9 mouse cellular contexts compared by ENCODE assay signal in genomic region chr16:4727526-4727925, GRCm38 (mm10). TPM values are rescaled to one million over a fixed set of nuclear protein-coding genes. Genes with fewer than 3 reads are reported as not detected.
A peak's percentile ranks its signal among the peaks of the same experiment; 100 is the strongest.
DNase-seq lines count a peak whose midpoint lies in the region; ATAC-seq and TF ChIP-seq lines count a peak whose summit lies in the region.
"Had no signal": no experiment of that assay in that cellular context is flagged by ENCODE, and none has a peak within 500 bp of the region (broad histone marks: within the 10 kb centered on the region; RNA-seq: fewer than 3 reads in every experiment).

No protein-coding gene starts in this region.

- H3K9me3 ChIP-seq in midbrain, embryonic 10.5 days (replicated peaks): no peaks in the 10 kb centered on the region
- no peaks in the 10 kb centered on the region for H3K9me3 ChIP-seq in midbrain, embryonic 16.5 days (replicated peaks; ENCODE audit: control insufficient read depth, low read length, poor library complexity, severe bottlenecking)
- no peaks in the 10 kb centered on the region for H3K9me3 ChIP-seq in intestine, embryonic 15.5 days
- no peaks in the 10 kb centered on the region for H3K9me3 ChIP-seq in neural tube, embryonic 13.5 days

- H3K36me3 ChIP-seq in heart, adult 2 months (ENCODE audit: control insufficient read depth, insufficient read depth, low read length): peaks cover 26% of the 10 kb centered on the region
- H3K36me3 ChIP-seq in midbrain, embryonic 10.5 days: peaks cover 6% of the 10 kb centered on the region; the same call in 1 of the 2 replicates
- no peaks in the 10 kb centered on the region for H3K36me3 ChIP-seq in midbrain, embryonic 16.5 days (ENCODE audit: control insufficient read depth, insufficient read depth, low read length)
- H3K36me3 ChIP-seq in intestine, embryonic 15.5 days: no peaks in the 10 kb centered on the region
- H3K36me3 ChIP-seq in neural tube, embryonic 13.5 days: no peaks in the 10 kb centered on the region

- no peak for TF ChIP-seq POLR2A in heart, adult 2 months (IDR thresholded peaks at IDR 0.05; ENCODE audit: insufficient read depth, low read depth, low read length)

- no peak for ATAC-seq in midbrain, embryonic 16.5 days
- no peak for ATAC-seq in intestine, embryonic 15.5 days
- ATAC-seq in neural tube, embryonic 13.5 days (ENCODE audit: low read depth): no peak

- DNase-seq in heart, adult 2 months: peak in 1 of 2 experiments; percentile 6
- DNase-seq in heart, adult 9 months (ENCODE audit: low spot score in 2 of 2): no peak
- no peak for DNase-seq in midbrain, embryonic 10.5 days (ENCODE audit: low spot score)
- DNase-seq in thymus, postnatal 14 days: no peak
- DNase-seq in left cerebral cortex, adult 18-20 months (ENCODE audit: low spot score in 2 of 2): no peak
- DNase-seq: lung, postnatal 4 days had no signal

- H3K27me3 ChIP-seq in heart, adult 2 months (ENCODE audit: control insufficient read depth, insufficient read depth, low read length): no peaks in the 10 kb centered on the region
- 0 out of 2 replicates have a peak, but pooled peaks cover 4% of the 10 kb centered on the region for H3K27me3 ChIP-seq in midbrain, embryonic 10.5 days (ENCODE audit: low read depth, poor library complexity, severe bottlenecking)
- no peaks in the 10 kb centered on the region for H3K27me3 ChIP-seq in midbrain, embryonic 16.5 days (ENCODE audit: control insufficient read depth, insufficient read depth, low read depth, low read length)
- no peaks in the 10 kb centered on the region for H3K27me3 ChIP-seq in intestine, embryonic 15.5 days (replicated peaks)
- H3K27me3 ChIP-seq in neural tube, embryonic 13.5 days: no peaks in the 10 kb centered on the region

- intact Hi-C loops in heart, adult 2 months (cut with DNase I): loop anchor here (2.0 kb wide), 1 partner anchor 61 kb away; no protein-coding TSS in a partner anchor

- H3K4me3 ChIP-seq in heart, adult 2 months: peak overlapping the region; percentile 91
- H3K4me3 ChIP-seq in midbrain, embryonic 10.5 days: peak overlapping the region; percentile 71; the same call in 1 of the 2 replicates
- H3K4me3 ChIP-seq in midbrain, embryonic 16.5 days (ENCODE audit: low read depth, low read length): no peak overlapping the region; the same call in 1 of the 2 replicates
- H3K4me3 ChIP-seq in intestine, embryonic 15.5 days (replicated peaks): no peak overlapping the region
- H3K4me3 ChIP-seq in neural tube, embryonic 13.5 days: peak overlapping the region; percentile 77; the same call in 1 of the 2 replicates

- TF ChIP-seq EP300 in heart, adult 2 months (IDR thresholded peaks at IDR 0.05; ENCODE audit: insufficient read depth, low read depth, low read length): no peak

- H3K79me2 ChIP-seq in heart, adult 2 months (replicated peaks; ENCODE audit: control insufficient read depth, insufficient read depth, low read length): peaks cover 4% of the 10 kb centered on the region; the same call in 1 of the 2 replicates

- no peak for TF ChIP-seq CTCF in heart, adult 2 months (IDR thresholded peaks at IDR 0.05)

- no peak overlapping the region for H3K9ac ChIP-seq in heart, adult 2 months (ENCODE audit: low read depth, low read length)
- no peak overlapping the region for H3K9ac ChIP-seq in midbrain, embryonic 16.5 days (ENCODE audit: low read depth, low read length)
- no peak overlapping the region for H3K9ac ChIP-seq in intestine, embryonic 15.5 days
- H3K9ac ChIP-seq in neural tube, embryonic 13.5 days: no peak overlapping the region

- peak overlapping the region; percentile 98 for H3K27ac ChIP-seq in heart, adult 2 months
- no peak overlapping the region for H3K27ac ChIP-seq in midbrain, embryonic 10.5 days (replicated peaks)
- no peak overlapping the region for H3K27ac ChIP-seq in midbrain, embryonic 16.5 days (ENCODE audit: low read length)
- no peak overlapping the region for H3K27ac ChIP-seq in intestine, embryonic 15.5 days
- no peak overlapping the region for H3K27ac ChIP-seq in neural tube, embryonic 13.5 days (replicated peaks)

- H3K4me1 ChIP-seq in heart, adult 2 months (ENCODE audit: control insufficient read depth, insufficient read depth, low read length): peaks cover 10% of the 10 kb centered on the region
- peaks cover 22% of the 10 kb centered on the region for H3K4me1 ChIP-seq in midbrain, embryonic 10.5 days
- peaks cover 13% of the 10 kb centered on the region for H3K4me1 ChIP-seq in midbrain, embryonic 16.5 days (ENCODE audit: control insufficient read depth, insufficient read depth, low read length)
- H3K4me1 ChIP-seq in intestine, embryonic 15.5 days (replicated peaks): peaks cover 5% of the 10 kb centered on the region; the same call in 1 of the 2 replicates
- H3K4me1 ChIP-seq in neural tube, embryonic 13.5 days (replicated peaks): peaks cover 23% of the 10 kb centered on the region

- H3K4me2 ChIP-seq in midbrain, embryonic 16.5 days (ENCODE audit: low read length): no peak overlapping the region
- H3K4me2 ChIP-seq in intestine, embryonic 15.5 days (replicated peaks): peak overlapping the region; percentile 77
- H3K4me2 ChIP-seq in neural tube, embryonic 13.5 days: peak overlapping the region; percentile 88

- 67% methylated on average over 1 of the region's 1 CpGs for WGBS in heart, adult 2 months
- WGBS in midbrain, embryonic 10.5 days: 97% methylated on average over 1 of the region's 1 CpGs
- whole genome bisulfite sequencing in midbrain, embryonic 16.5 days: 96% methylated on average over 1 of the region's 1 CpGs
- WGBS in intestine, embryonic 15.5 days: 90% methylated on average over 1 of the region's 1 CpGs
- 97% methylated on average over 1 of the region's 1 CpGs for WGBS in neural tube, embryonic 13.5 days

RNA-seq across cellular contexts. Expression of gene Hmox2, which starts 1.4 kb away (rescaled TPM):
- 10 to 100 TPM; 72.4 to 84.9 TPM for total RNA-seq in heart, adult 2 months (2021)
- polyA plus RNA-seq in heart, adult 2 months (2012; rRNA removed): 38.3 and 51.6 TPM in 2 replicates
- 73.9 and 76.1 TPM in 2 replicates for polyA plus RNA-seq in midbrain, embryonic 10.5 days (2016; fragmentation: Nextera tagmentation; extraction: Ambion mirVana)
- polyA plus RNA-seq in midbrain, embryonic 16.5 days (2015; fragmentation: Nextera tagmentation; extraction: Ambion mirVana): 92.7 and 102 TPM in 2 replicates
- 90.4 and 91.7 TPM in 2 replicates for polyA plus RNA-seq in intestine, embryonic 15.5 days (2015; fragmentation: Nextera tagmentation; extraction: Ambion mirVana)
- 102 and 108 TPM in 2 replicates for polyA plus RNA-seq in neural tube, embryonic 13.5 days (2015; fragmentation: Nextera tagmentation; extraction: Ambion mirVana)
- total RNA-seq in left cerebral cortex, adult 18-20 months (2021): 10 to 100 TPM; 85.7 to 89.9 TPM

RNA-seq across cellular contexts. Expression of gene Nmral1, which starts 8.4 kb away (rescaled TPM):
- total RNA-seq in heart, adult 2 months (2021): 1 to 10 TPM; 2.2 to 2.7 TPM
- 3.9 and 4.0 TPM in 2 replicates for polyA plus RNA-seq in heart, adult 2 months (2012; rRNA removed)
- polyA plus RNA-seq in midbrain, embryonic 10.5 days (2016; fragmentation: Nextera tagmentation; extraction: Ambion mirVana): 195 and 217 TPM in 2 replicates
- 65.9 and 76.5 TPM in 2 replicates for polyA plus RNA-seq in midbrain, embryonic 16.5 days (2015; fragmentation: Nextera tagmentation; extraction: Ambion mirVana)
- polyA plus RNA-seq in intestine, embryonic 15.5 days (2015; fragmentation: Nextera tagmentation; extraction: Ambion mirVana): 48.5 and 50.7 TPM in 2 replicates
- polyA plus RNA-seq in neural tube, embryonic 13.5 days (2015; fragmentation: Nextera tagmentation; extraction: Ambion mirVana): 55.5 and 57.2 TPM in 2 replicates
- 10 to 100 TPM; 11.2 to 11.6 TPM for total RNA-seq in left cerebral cortex, adult 18-20 months (2021)

RNA-seq across cellular contexts. Expression of gene Coro7, which starts 47.9 kb away (rescaled TPM):
- total RNA-seq in heart, adult 2 months (2021): 10 to 100 TPM; 14.6 to 15.9 TPM
- 20.8 and 22.8 TPM in 2 replicates for polyA plus RNA-seq in heart, adult 2 months (2012; rRNA removed)
- 21.4 and 25.0 TPM in 2 replicates for polyA plus RNA-seq in midbrain, embryonic 10.5 days (2016; fragmentation: Nextera tagmentation; extraction: Ambion mirVana)
- polyA plus RNA-seq in midbrain, embryonic 16.5 days (2015; fragmentation: Nextera tagmentation; extraction: Ambion mirVana): 32.6 and 36.4 TPM in 2 replicates
- 22.7 and 23.2 TPM in 2 replicates for polyA plus RNA-seq in intestine, embryonic 15.5 days (2015; fragmentation: Nextera tagmentation; extraction: Ambion mirVana)
- 27.9 and 33.5 TPM in 2 replicates for polyA plus RNA-seq in neural tube, embryonic 13.5 days (2015; fragmentation: Nextera tagmentation; extraction: Ambion mirVana)
- total RNA-seq in left cerebral cortex, adult 18-20 months (2021): 10 to 100 TPM; 78.4 to 85.4 TPM

Comparison
In these comparisons a context has a peak if more than half of its experiments do, and no peak if none do; other contexts are left out.
1. H3K4me3 ChIP-seq: peak in heart, adult 2 months (single experiment), midbrain, embryonic 10.5 days (single experiment) and neural tube, embryonic 13.5 days (single experiment); none in midbrain, embryonic 16.5 days (single experiment) and intestine, embryonic 15.5 days (single experiment).